Mouse (Mus musculus) cortical plate, adult 2 months (tissue): ENCODE data around the gene Pcyt2.

Experiments
- CTCF ChIP-seq: fragments of 200-500 bp; IDR thresholded peaks from 2 replicates; pipeline ENCODE4 v1.5.1; 2011; ENCODE audit warnings: mild to moderate bottlenecking, control low read depth, low read length; ENCODE audit not compliant: insufficient read depth; ENCODE audit errors: extremely low read depth
- POLR2A ChIP-seq: fragments of 200-500 bp; IDR thresholded peaks from 2 replicates; pipeline ENCODE4 v1.6.1; 2011; ENCODE audit warnings: mild to moderate bottlenecking, low read length, control low read depth; ENCODE audit not compliant: insufficient read depth; ENCODE audit errors: extremely low read depth

GRCm38 (mm10) chr11:120623961-120624679 lies 6.4 kb upstream of the Pcyt2 start:
- TF ChIP-seq CTCF, result peak; percentile 41
- no peak for TF ChIP-seq POLR2A
